Mouse (Mus musculus) embryonic fibroblast, embryonic 13.5 days (primary cell): ENCODE data around the gene Ppp2r3d.

ENCODE experiments used
- CTCF ChIP-seq: IDR thresholded peaks from 2 replicates; pipeline ENCODE4 v1.5.1; 2011; ENCODE audit warnings: mild to moderate bottlenecking, control low read depth, low read length, moderate library complexity, borderline replicate concordance; ENCODE audit not compliant: insufficient read depth
- POLR2A ChIP-seq: IDR thresholded peaks from 2 replicates; pipeline ENCODE4 v1.6.1; 2011; ENCODE audit warnings: low read depth, mild to moderate bottlenecking, control low read depth, low read length, moderate library complexity

GRCm38 (mm10) chr9:124422427-124422826 lies 54.3 kb downstream of the Ppp2r3d start:
- TF ChIP-seq POLR2A = no peak; the same call in 1 of the 2 replicates
- TF ChIP-seq CTCF = no peak
